Mouse (Mus musculus) Muller cell, postnatal 12 days (primary cell): ENCODE measurements around the gene Trappc5.

Experiments
- DNase-seq: peaks from one replicate; pipeline ENCODE4 v3.0.0-alpha.2; 2015; ENCODE audit errors: inconsistent ontology term

Gene Trappc5

DNA sequence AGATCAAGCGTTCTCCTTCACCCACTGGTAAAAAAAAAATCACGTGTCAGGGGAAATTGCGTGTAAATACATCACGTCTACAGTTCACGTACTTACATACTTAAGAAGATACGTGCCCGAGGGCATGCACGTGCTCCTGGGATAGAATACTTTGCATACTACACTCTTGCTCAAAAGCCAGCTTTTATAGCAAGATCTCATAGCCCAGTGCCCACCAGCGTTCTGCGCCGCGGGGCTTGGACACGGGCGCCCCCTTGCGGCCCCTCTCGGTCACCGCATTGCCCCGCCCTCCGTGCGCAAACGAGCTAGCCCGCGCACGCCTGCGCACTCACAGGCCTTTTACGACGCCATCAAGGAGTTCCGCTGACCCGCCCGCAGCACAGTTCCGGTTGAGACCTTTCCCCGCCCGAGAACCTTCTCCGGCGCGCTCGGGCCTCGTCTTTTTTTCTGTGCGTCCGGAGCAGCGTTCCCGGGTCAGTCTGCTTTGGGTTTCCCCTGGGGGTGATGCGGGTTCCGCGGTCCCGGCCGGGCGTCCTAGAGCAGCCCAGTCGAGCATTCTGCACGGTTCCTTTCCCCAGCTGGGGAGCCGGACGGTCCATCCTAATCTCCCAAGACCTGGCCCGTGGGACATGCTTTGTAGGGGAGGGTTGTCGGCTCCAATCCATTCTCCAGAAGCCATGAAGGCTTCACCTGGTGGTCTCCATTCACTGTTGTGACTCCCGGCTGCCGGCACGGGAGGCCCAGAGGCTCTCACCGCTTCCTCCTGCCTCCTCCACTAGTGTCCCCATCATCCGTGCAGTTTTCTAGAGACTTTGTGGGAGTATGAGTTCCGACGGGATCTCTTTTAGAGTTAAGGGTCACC is at the start of gene Trappc5:
Trappc5 (plus strand) TSS at position 169 of the 862 bp plus-strand sequence.
- DNase-seq = peak; percentile 92

DNA sequence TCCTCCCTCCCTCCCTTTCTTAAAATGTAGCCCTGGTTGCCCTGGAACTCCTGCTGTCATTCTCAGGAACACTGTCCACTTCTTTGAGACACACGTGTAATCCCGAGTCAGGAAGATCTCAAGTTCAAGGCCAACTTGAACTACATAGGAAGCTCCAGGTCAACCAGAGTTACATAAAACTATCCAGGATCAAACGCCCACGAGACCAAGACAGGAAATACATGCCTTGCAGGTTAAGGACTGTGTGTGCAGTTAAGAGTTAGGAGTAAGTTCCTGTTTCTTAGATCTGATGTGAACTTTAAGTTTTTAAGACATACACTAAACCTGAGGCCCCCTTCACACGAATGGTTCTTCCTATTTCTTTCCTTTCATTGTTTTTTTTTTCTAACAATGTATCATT is 49.1 kb upstream of the Trappc5 start:
- DNase-seq = no peak

DNA sequence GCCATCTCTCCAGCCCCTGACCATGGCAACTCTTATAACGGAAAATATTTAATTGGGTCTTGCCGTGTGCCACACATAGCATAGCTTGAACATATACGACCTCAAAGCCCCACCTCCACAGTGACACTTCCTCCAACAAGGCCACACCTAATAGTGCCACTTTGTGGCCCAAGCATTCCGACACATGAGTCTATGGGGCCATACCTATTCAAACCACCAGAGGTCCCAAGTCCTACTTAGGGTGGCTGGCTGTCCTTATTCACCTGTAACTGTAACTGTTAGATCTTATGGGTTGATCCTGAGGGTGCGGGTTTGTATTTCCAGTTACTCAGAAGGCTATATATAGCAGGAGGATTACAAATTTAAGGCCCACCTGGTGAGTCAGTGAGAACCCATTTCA is 48.1 kb upstream of the Trappc5 start:
- no peak for DNase-seq

DNA sequence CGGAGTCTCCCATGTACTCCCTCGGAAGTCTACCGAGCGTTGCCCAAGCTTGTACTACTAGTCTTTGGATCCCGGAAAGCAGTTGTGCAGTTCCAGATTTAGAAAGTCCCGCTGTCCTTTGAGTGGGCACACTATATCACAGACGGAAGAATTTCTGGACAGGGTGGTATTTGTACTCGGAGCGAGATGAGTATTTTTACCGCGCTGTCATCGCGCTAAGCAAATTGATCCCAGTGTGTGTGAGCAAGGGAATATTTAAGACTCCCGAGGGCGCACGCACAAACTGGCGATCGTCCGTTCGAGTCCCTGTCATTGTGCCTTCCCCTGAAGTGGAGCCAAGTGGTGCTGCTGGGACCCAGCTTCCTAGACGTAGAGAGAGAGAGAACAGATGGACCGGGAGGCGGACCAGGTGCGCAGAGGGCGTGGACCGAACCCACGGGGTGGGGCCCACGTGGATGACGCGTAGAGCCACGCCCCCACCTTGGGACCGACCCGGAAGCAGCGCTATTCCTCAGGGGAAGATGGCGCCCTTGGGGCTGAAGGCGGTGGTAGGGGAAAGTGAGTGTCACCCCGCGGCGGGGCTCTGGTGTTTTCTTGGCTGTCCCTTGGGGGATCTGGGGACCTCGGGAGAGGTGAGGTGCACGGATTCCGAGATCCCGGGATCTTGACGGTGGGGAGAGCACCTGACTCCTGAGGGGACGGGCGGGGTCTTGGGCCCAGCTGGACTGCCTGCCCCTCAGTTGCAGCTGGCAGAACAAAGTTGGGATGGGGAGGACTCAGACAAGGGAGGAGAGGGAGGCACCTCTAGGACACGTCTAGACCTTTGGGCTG is 45.2 kb upstream of the Trappc5 start, which contains the start of gene Stxbp2:
Stxbp2 (plus strand) TSS at position 309 of the 831 bp plus-strand sequence.
- DNase-seq = peak; percentile 80

DNA sequence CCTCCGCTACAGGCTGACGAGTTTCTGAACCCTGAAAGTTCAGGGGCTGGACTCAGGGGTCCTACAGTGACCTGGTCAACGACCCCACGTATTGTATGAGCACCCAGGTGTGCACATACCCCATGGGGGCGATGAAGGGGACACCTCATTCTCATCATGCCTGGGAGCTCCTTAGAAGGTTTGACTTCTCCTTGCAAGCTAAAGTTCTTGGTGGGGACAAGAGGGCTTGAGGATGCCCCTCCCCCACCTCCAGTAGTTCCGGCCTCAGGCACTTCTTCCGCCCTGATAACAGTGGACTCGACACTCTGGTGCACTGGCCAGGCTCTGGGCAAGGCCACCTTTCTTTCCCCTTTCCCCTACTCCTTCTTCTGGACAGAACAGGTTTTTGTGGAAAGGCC is 44.6 kb upstream of the Trappc5 start:
- DNase-seq = no peak

DNA sequence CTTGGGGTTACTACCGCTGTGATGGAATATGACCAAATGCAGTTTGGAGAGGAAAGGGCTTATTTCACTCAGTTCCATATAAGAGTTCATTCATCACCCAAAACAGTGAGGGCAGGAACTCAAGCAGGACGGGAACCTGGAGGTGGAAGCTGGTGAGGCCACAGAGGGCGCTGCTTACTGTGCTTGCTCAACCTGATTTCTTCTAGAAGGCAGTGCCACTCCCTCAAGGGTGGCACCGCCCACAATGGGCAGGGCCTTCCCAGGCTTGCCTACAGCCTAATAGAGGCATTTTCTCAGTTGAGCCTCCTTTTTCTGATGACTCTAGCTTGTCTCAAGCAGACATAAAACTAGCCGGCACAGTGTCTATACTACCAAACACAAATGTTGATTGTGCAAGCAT is 30.3 kb upstream of the Trappc5 start:
- DNase-seq = peak; percentile 7

DNA sequence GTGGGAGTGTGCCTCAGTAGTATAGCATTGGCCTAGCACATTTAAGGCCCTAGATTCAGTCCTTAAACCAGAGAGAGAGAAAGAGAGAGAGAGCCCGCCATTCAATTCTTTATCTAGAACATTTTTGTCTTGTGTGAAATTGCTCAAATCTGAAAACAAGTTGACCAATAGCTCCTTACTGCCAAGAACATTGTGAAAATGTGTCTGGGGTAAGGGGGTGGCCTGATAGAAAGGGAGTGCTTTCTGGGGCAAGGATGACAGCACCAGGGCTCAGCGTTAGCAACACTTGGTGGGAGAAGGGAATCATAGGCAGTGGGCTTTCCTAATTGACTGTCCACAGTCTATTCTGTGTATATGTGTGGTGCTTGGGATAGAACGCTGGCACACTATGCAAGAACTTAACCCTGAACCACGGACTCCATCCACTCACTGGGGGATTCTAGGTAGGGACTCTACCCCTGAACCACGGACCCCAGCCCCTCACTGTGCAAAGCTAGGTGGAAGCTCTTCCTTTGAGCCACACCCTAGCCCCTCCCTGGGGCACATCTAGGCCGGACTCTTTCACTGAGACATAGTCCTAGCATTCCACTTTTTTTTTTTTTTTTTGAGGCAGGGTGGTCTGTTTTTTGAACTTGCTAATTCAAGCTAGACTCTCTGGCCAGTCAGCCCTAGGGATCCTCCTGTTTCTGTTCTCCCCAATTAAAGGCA is 29.1 kb upstream of the Trappc5 start:
- no peak for DNase-seq

DNA sequence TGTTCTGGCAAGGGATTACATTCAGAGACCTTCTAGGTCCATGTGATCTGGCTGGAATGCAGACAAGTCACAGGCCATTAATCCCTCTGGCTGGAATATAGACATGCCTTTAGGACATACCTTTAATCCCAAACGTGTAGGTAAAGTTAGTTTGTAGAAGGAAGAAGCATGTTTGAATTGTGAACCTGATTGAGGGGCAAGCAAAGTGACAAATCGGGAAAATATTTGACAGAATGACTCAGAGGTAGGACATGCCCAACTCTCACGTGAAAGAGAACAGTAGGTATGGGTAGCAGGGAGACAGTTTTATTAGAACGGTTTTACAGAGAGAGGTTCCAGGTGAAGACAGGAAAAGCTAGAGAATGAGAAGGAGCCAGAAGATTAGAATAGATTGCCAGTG is 28.5 kb upstream of the Trappc5 start:
- DNase-seq = peak; percentile 42

DNA sequence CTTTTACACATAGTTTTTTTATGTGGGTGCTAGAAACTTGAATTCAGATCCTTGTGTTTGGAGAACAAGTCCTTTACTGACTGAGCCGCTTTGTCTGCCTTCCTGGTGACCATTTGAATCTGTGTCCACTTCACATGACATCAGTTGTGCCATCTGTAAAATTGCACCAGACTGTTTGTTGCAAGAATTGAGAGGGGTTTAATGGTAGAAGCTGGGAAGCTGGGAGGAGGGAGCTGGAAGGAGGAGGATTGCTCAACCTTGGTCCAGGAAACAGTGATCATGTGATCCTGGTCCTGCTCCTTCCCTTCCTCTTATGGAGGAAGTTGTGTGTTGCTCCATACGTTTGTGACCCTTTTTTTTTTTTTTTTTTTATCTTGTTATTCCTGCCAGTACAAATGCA is 27.8 kb upstream of the Trappc5 start:
- DNase-seq = no peak

DNA sequence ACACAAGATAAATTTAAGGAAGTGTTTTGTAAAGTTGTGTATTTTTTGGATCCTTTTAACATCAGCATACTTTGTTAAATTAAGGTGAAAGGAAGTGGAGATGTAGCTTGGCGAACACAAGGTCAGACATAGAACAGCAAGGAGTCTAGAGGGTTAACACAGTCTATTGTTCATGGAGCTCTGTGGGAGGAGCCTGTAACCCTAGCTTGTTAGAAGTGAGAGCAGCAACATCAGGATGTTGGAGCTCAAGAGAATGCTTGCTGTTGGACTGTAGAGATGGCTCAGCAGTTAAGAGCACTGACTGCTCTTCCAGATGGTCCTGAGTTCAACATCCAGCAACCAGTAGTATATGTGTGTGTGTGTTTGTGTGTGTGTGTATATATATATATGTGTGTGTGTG is 27.1 kb upstream of the Trappc5 start:
- no peak for DNase-seq

DNA sequence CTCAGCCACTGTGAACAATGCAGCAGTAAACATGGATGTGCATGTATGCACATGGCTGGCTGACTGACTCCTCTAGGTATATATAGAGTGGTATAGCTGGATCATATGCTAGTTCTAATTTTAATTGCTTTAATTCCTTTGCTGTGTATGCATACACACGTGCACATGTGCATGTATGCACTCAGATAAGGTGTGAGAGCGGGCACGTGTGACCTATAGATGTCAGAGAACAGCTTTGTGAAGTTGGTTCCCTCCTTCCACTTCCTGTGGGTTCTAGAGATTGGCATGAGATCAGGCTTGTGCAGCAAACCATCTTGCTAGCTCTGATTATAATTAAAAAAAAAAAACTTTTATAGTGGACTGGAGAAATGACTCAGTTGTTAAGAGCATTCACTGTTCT is 23.3 kb upstream of the Trappc5 start:
- no peak for DNase-seq

DNA sequence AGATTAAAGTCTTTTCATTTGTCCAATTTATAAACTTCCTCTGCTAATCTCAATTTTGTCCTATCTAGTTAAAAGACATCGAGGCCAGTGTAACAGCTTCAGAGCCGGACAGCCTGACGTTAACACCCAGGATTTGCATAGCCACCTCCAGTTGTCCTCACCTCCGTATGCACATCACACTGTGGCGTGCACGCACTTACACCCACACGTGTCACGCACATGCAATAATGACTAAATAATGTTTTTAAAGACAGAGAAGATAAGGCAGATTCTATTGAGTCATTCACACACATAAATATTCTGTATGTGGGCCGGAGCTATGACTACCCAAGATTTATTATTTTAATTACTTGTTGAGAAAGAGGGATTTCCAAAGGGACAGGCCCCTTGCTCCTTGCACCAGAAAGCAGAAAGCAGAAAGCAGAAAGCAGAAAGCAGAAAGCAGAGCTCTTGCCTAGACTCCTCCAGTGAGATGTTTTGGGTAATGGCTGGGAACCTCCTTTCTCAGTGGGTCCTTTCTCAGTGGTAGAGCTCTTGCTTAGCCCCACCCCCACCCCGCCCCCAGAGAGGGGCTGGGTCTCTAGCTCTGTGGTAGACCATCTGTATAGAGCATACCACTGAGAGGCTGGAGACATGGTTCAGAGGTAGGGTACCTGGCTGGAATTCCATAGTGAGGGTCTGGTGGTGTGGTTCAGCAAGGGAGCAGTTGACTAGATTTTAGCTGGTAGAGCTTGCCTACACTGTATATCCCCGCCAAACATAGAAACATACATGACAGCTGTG is 21.2 kb upstream of the Trappc5 start:
- DNase-seq = no peak

DNA sequence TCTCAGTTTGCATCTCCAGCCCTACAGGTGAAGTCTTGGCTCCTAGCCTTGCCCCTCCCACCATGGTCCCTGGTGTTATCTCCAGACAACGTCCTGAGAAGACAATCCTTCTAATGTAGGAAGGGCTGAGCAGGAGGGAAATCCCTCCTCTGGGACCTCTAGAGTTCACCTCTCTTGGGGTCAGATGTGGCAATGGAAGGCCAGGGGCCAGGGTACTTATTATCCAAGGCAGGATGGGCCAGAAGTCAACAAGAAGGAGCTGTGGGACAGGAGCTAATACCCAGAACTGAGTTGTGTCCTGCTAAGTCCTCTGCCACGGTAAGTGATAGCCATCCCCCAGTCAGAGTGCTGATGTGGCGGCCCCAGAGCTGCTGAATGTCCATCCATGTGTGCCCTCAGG is 20.6 kb upstream of the Trappc5 start, which contains the start of gene Retn:
Retn (plus strand) TSS at position 245 of the 400 bp plus-strand sequence.
- no peak for DNase-seq

DNA sequence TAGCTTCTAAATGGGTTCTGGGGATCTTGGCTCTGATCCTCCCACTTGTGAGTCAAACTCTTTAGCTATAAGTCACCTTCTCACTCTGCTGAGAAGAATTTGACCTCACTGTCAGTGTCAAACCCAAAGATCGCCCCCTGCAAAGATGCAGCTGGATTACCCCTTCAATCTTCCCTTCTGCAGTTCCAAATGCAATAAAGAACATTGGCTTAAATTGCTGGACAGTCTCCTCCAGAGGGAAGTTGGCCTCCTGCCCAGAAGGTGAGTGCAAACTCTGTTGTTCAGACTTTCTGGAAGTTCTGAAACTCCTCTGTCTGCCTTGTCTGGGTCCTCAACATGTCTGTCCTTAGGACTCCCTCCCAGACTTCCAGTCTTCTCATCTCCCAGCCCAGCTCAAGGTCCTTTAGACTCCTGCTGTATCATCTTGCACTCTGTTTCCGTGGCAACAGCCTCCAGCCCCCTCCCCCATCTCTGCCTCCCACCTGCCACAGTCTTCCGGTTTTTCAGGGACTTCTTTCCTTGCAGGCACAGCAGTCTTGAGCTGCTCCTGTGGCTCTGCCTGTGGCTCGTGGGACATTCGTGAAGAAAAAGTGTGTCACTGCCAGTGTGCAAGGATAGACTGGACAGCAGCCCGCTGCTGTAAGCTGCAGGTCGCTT is 19.2 kb upstream of the Trappc5 start:
- DNase-seq = no peak

DNA sequence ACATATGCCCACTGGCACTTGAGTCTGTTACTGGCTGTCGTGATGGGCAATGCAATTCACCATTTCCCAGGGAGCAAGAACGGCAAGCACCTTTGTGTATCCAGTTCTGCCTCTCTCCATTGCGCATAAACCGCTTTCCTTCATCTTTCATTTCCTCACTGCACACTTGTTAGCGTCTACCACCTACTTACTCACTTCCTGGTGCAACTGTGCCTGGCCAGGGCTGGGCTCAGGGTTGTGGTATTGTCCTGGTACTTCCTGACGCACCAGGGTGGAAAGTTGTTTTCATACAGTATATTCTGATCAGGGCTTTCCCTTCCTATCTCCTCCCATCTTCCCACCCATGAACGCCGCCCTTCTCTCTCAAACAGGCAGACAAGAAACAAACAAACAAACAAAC is 15.2 kb upstream of the Trappc5 start:
- DNase-seq = no peak

DNA sequence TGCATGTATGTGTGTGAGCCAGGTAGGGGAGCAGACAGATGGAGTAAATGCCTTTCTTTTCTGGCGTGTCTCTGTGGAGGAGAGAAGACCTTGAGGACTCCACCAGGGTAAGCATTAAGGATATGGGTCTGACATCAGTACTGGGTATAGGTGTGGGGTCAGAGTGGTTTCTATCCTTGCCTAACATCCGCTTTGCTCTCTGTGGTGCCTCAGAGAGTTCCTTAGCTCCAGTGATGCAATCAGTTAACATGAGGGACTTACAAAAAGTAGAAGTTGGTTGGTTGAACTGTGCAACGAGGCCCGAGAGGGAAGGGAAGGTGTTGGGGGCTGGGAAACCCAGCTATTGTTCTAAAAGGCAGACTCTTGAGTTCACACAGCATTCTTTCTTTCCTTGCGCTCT is 11.7 kb upstream of the Trappc5 start:
- DNase-seq = no peak

DNA sequence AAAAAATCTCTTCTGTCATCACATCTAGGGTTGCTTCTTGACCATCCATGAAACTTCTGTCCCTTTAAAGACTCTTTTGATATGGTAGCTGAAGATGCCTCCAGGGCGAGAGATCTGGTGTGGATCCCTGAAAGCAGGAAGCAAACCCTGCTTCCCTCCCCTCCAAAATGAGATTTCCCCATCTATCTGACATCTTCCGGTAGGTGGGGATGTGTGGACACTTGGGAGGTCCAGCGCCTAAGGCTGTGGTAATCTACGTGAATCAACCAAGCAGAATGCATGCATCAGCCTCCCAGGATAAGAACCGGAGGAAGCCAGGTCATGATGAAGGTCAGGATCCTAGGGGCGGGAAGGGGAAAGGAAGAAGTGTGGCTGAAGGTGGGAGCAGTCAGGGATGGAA is 10.6 kb upstream of the Trappc5 start, which contains the start of gene Mcemp1:
Mcemp1 (plus strand) TSS at position 248 of the 400 bp plus-strand sequence.
- no peak for DNase-seq

DNA sequence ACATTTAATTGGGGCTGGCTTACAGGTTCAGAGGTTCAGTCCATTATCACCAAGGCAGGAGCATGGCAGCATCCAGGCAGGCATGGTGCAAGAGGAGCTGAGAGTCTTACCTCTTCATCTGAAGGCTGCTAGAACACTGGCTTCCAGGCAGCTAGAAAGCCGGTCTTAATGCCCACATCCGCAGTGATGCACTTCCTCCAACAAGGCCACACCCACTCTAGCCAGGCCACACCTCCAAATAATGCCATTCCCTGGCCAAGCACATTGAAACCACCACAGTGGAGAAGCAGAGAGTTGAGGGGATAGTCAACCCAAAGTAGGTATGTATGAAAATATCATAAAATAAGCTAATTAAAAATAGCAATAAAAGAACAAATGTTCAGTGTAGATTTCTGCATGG is 5.7 kb upstream of the Trappc5 start:
- DNase-seq = no peak

DNA sequence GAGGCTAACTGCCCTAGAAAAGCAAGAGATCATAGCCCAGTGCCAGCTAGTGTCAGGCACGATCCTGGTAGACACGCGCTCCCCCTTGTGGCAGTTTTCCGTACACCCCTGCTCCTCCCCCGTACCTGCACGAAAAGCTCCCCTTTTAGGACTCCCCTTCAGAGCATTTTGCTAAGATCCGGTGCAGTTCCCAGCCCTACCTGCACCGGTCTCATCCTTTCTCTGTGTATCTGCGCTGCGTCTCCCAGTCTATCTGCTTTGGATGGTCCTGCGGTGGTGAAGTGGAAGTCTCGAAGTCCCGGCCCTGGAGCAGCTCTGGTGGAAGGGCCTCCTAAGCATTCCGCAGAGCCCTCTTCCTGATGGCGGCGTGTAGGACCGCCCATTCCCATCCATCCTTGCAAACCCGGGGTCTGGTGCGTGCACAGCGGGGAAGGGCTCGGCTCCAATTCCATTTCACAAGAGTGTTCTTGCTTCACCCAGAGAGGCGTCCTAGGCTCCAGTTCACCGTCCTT is 4.1 kb upstream of the Trappc5 start, which contains the start of gene Fcor:
Fcor (minus strand) TSS at position 383 of the 512 bp plus-strand sequence.
- peak; percentile 83 for DNase-seq

DNA sequence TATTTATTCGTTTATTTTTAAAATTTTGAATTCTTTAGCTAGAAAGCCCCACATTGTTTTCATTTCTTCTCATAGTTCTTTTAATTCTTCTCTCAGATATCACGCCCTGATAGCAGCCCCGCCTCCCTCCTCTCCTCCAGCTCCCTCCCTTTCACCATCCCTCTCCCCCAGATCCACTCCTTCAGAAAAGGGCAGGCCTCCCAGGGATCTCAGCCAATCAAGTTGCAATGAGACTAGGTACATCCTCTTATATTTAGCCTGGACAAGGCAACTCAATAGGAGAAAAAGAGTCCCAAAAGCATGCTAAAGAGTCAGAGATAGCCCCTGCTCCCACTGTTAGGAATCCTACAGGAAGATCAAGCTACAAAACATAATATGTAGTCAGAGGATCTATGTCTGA is 1.4 kb upstream of the Trappc5 start:
- DNase-seq = no peak
